Mouse (Mus musculus) cortical plate, adult 2 months (tissue): ENCODE results near the gene Nbl1. TPM values are rescaled to one million over a fixed set of nuclear protein-coding genes. Genes with fewer than 3 reads are reported as not detected.

Experiments used
- H3K27ac ChIP-seq: fragments of 200-500 bp; 2 replicates; pipeline ENCODE4 v1.5.1; 2012; ENCODE audit warnings: low read length, control low read depth, inconsistent platforms; ENCODE audit not compliant: insufficient read depth
- H3K4me1 ChIP-seq: fragments of 200-500 bp; 2 replicates; pipeline ENCODE4 v1.6.1; 2011; ENCODE audit warnings: low read length; ENCODE audit not compliant: control insufficient read depth, insufficient read depth
- H3K4me3 ChIP-seq: fragments of 200-500 bp; 2 replicates; pipeline ENCODE4 v1.5.1; 2011; ENCODE audit warnings: mild to moderate bottlenecking, low read length, control low read depth; ENCODE audit not compliant: insufficient read depth
- CTCF ChIP-seq: fragments of 200-500 bp; IDR thresholded peaks from 2 replicates; pipeline ENCODE4 v1.5.1; 2011; ENCODE audit warnings: mild to moderate bottlenecking, control low read depth, low read length; ENCODE audit not compliant: insufficient read depth; ENCODE audit errors: extremely low read depth
- POLR2A ChIP-seq: fragments of 200-500 bp; IDR thresholded peaks from 2 replicates; pipeline ENCODE4 v1.6.1; 2011; ENCODE audit warnings: mild to moderate bottlenecking, low read length, control low read depth; ENCODE audit not compliant: insufficient read depth; ENCODE audit errors: extremely low read depth
- polyA plus RNA-seq: library from polyadenylated mRNA; depleted of rRNA; stranded (reverse); fragments of >200 nt; gene quantifications from 2 replicates; pipeline ENCODE4 v1.2.3, GENCODE M21; 2012; rRNA removed

Gene Nbl1
- polyA plus RNA-seq: 81.1 and 82.4 TPM in 2 replicates

DNA sequence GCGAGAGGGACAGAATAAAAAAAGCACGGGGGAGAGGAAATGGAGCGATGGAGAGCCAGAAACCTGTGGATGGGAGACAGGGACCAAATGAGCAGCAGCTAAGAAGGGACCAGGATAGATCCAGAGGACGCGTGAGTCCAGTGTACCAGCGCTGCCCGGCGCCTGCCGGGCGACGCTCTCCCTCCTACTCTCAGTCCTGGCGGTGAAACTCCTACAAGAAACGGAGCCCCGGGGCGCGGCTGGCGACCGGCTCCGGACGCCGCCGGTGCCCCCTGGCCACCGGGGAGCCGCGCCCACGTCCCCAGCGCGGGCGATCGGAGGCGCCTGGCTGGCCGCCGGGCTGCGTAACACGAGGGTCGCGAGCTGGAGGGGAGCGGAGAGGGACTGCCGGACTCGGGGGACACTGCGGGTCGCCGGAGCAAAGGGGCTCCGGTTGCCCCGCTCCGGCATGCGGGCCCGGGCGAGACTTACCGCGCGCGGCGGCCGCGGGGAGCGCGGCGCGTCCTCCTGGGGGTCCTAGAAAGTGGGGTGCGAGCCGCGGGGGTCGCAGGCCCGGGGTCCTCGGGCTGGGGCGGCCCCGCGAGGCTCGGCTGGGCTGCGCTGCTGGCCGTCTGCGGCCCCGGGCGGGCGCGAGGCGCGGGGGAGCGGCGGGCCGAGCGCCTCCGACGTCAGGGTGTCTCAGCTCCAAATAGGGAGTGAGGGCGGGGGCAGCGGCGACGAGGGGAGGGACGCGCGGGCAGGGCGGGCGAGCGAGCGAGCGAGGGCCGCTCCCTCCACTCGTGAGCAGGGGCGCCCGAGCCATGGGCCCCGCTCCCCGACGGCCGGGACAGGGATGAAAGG, at the start of gene Nbl1:
TSS of gene Nbl1 (minus strand) at position 638 of the 840 bp plus-strand sequence.
- 0 out of 2 replicates have a peak within 1 kb of the TSS, but pooled peaks have one; percentile 22 for H3K27ac ChIP-seq
- peak within 1 kb of the TSS; percentile 39 for H3K4me3 ChIP-seq
- TF ChIP-seq POLR2A (no peak), CTCF (no peak)

DNA sequence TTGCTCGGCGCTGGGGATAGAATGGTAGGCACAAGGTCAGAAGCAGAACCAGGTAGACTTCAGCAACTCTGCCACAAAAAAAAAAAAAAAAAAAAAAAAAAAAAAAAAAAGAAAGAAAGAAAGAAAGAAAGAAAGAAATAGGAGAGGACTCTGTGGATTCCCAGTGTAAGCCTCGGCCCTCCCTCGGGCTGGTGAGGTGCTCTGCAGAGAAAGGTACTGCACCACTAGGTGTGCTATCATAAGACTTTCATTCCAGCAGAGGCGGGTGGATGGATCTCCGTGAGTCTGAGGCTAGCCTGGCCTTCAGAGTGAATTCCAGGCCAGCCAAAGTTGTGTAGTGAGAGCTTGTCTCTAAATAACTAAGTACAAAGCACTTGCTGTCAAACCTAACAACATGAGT, 49.0 kb upstream of the Nbl1 start:
- H3K4me1 ChIP-seq: no peaks in the 10 kb centered on the region
- no peak overlapping the region for H3K4me3 ChIP-seq
- H3K27ac ChIP-seq: no peak overlapping the region
- TF ChIP-seq CTCF: no peak
- TF ChIP-seq POLR2A: no peak

More for the DNA sequence above, at the start of gene Nbl1:
- H3K4me1 ChIP-seq: no peaks in the 10 kb centered on the region

DNA sequence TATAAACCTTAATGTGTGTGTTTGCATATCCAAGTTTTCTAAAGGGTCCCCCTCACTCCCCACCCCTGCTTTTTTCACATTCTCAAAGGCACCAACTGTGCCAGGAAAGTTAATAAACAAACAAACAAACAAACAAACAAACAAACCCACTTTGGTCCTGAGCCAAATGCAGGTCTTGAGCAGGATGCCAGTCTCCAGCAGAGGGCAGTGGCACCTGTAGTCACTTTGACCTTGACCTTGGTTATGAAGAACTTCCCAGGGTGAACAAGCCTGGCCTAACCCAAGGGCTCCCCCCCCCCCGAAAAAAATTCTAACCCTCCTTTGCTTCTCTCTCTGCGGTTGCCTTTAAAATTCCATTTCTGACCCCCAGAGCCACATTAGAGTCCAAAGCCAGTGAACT, 47.5 kb upstream of the Nbl1 start:
- no peak overlapping the region for H3K27ac ChIP-seq
- no peak overlapping the region for H3K4me3 ChIP-seq
- peak; percentile 9; the same call in 1 of the 2 replicates for TF ChIP-seq CTCF
- no peak for TF ChIP-seq POLR2A
- no peaks in the 10 kb centered on the region for H3K4me1 ChIP-seq

GRCm38 (mm10) chr4:139136011-139136410, 43.2 kb upstream of the Nbl1 start:
- H3K4me3 ChIP-seq: no peak overlapping the region
- no peaks in the 10 kb centered on the region for H3K4me1 ChIP-seq
- H3K27ac ChIP-seq: no peak overlapping the region
- TF ChIP-seq CTCF: no peak
- TF ChIP-seq POLR2A: no peak

- peaks cover 5% of the 10 kb centered on the region for H3K4me1 ChIP-seq
- no peak overlapping the region for H3K4me3 ChIP-seq
- TF ChIP-seq CTCF (no peak), POLR2A (no peak)
- no peak overlapping the region for H3K27ac ChIP-seq
Observed at GRCm38 (mm10) chr4:139133109-139133508, 40.3 kb upstream of the Nbl1 start.

DNA sequence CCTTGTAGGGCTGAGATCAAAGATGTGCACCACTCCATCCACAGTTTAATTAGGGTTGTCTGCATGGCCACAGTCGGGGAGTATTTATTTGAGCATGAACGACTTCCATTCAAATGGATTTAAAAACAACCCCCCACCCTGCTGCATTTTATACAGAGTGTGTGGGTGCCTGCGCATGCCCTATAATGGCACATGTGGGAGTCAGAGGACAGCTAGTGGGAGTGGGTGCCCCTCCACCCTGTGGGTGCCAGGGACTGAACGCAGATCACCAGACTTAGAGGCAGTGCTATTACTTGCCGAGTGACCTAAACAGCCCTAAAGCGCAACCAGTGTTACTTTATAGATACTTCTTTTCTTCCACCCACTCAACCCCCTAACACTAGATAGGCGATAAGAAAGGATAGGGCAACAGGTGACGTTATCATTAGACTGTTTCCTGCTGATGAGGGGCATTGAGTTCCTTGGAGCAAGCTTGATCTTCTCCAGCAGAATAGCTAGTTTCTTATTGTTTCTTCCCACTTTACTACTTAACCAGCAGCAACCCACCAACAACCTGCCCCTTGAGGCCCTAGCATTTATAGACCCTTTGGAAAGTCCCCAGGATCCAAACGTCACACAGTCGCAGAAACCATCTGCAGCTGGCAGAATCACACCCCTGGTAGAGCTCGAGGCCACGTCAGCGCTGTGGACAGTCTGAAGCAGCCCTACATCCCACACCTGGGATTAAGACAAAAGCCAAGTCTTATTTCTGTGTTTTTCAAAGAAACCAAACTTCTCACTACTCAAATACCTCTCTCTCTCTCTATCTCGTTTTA, 39.3 kb upstream of the Nbl1 start:
- Histone ChIP-seq H3K27ac (no peak overlapping the region), H3K4me3 (peak overlapping the region; percentile 7; the same call in 1 of the 2 replicates), H3K4me1 (peaks cover 5% of the 10 kb centered on the region)
- TF ChIP-seq CTCF (no peak), POLR2A (no peak)

DNA sequence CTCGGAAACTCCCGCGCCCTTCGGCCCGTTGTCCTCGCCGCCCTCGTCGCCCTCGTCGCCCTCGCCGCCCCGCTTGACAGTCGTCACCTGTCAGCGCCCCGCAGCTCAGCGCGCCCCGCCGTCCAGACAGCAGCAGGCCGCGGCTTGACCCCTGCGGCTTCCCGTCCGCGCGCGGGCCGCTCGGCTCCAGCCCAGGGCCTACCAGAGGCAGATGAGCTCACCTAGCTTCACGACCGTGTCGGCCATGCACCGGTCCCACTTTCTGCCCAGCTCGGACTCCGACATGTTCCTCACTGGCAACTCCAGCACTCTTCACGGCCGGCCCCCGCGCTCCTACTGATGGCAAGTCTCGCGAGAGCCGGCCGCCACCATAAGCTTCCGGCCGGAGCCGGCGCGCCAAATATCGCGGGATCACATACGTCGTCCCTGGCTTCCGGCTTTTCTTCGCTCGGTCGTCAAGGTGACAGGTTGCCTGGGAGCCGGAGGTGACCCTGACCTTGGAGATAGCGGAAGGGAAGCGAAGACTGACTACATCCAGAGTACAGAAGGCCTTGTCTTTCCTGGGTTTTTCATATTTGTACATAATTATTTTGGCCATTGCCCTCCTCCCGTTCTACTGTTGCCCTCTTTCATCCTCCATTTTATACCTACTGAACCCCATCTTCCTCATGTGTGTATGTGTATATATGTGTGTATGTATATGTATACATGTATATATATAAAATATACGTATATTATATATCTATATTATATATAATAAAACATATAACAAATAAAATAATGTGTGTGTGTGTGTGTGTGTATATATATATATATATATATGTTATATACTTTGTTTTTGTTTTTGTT, 38.1 kb upstream of the Nbl1 start, which contains the start of gene Minos1:
TSS of gene Minos1 (minus strand) at position 413 of the 849 bp plus-strand sequence.
- Histone ChIP-seq H3K4me3 (peak within 1 kb of the TSS; percentile 61), H3K27ac (peak within 1 kb of the TSS; percentile 91), H3K4me1 (peaks cover 5% of the 10 kb centered on the region)
- TF ChIP-seq CTCF (no peak), POLR2A (peak; percentile 75; the same call in 1 of the 2 replicates)

DNA sequence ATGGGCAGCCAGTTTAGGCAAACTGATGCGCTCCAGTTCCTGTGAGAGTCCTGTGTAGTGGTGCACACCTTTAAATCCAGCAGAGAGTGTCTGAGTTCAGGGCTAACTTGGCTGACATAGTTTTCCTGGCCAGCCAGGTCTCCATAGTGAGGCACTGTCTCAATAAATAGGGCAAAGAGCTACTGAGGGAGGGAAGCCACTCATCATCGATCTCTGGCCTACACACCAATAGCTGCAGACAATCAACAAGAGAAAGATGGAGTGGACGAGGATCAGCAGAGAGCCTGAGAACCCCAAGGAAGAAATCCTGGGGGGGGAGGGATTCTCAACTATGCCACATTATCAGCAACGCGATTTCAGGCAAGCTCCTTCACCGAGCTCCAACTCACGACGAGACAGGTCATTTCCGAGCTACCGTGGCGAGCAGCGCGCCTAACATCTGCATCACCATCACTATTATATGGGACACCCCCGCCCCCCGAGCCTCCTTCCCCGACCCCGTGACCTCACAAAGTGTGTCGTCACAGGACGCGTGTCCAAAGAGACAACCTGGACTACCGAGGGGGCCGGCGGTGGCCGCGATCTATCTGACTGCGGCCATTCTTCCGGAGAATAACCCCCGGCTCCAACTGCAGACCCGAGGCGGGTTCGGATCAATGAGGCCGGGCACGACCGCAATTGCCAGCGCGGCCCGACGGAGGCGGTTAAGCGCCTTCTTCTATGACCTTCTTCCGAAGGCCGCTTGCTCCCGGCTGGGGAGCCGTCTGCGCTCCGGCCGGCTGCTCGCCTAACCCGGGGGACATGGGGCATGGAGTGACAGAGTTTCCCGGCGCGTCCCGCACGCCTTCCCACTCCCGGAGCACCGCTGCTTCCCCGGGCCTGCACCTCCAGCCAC, 37.3 kb upstream of the Nbl1 start:
- Histone ChIP-seq H3K27ac (peak overlapping the region; percentile 91), H3K4me1 (peaks cover 5% of the 10 kb centered on the region), H3K4me3 (peak overlapping the region; percentile 61)
- TF ChIP-seq POLR2A (no peak), CTCF (no peak)
